Mouse (Mus musculus) c-Kit-negative CD71-positive TER-119-positive erythroid progenitor cells, embryonic 14.5 days (primary cell): Measurements from ENCODE around the gene 6430531B16Rik.
A peak's percentile ranks its signal among the peaks of the same experiment; 100 is the strongest.

Source experiments
- DNase-seq: peaks from one replicate; pipeline ENCODE4 v3.0.0-alpha.2; 2013; ENCODE audit warnings: low read depth, low spot score

6430531B16Rik gene

DNA sequence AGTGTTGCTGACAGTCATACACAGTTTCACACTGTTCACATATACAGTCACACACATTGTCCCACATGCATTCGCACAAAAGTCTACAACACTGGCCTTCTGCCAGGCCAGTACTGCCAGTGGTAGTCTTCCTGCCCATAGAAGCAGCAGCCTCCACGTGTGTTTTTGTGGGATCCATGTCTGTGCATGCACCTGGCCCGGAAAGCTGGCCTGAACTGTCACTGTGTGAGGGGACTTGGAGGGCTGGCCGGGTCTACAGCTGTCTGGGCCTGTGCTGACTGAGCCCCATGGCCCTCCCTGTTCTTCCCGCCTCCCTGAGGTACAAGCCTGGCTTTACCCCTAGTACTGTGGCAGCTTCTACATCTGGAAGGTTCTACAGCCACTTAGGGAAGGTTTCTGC, 7.6 kb downstream of the 6430531B16Rik start:
- DNase-seq, result no peak

DNA sequence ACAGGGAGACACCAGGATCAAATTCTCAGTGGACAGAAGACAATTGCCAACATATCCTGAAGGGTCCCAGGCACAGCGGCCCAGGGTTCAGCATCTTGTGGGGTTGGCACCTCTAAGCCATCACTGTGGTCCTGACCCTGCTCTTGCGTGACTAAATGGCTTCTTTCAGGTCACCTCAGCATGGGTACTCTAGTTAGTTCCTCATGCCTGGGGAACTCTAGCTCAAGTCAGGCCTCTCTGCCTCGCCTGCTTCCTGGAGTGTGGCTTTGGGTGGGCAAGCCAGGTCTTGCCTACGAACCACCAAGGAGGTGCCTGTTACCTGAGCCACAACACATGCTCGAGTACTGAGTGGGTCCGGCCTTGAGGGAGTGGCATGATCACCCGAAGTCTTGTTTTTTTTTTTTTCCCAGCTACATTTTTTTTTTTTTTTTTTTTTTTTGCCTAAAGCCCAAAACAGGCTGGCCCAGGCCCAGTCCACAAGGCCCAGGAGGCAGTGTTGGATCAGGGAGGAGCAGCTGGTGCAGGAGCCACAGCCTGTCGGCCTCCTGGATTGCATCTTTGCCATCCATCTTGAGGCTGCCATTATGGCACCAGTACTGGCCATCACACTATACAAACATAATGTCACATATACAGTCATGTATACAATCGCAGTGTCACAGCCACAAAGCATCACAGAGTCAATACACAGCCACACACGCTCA, 8.2 kb downstream of the 6430531B16Rik start:
- DNase-seq, result no peak

DNA sequence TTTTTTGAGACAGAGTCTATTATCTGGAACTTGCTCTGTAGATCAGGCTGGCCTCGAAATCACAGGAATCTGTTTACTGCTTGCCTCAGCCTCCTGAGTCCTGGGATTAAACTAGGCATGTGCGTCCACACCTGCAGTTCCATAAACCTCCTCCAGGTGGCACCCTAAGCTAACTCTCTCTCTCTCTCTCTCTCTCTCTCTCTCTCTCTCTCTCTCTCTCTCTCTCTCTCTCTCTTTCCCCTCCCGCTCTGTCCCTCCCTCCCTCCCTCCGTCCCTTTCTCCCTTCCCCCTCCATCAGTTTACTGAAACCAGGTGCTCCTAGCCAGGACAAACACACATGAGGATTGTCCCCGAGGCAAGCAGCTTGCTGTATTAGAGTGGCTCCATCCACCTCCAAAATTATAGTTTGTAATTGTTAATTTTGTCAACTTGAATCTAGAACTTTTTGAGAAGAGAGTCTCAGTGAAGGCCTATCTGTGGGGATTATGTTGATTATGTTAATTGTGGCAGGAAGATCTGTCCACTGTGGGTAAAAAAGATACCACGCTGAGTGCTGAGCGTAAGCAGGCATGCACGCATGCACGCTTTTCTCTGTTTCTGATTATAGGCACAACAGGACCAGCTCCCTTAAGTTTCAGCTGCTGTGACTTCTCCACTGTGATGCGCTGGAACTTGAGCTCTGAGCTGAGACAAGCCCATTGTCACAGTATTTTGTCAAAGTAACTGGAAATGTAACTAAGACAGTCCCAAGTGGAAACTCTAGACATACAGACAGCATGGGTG, 9.0 kb downstream of the 6430531B16Rik start:
- DNase-seq, result peak; percentile 47

DNA sequence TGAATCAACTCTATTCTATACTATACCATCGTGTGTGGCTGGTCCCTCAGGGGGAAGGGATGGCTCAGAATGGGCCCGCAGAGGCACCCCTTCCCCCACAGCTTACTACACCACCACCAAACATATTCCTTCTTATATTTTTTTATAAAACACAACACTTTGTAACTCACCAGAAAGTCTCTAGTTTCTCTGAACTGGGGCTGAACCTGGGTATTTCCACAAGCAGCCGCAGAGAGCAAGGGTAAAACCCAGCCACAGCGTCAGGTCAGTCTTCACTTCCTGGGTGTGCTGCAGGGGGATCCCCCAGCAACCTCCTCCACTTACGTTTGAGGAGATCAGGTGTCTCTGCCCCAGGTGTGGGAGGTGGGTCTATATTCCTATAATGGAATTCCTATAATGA, 10.1 kb downstream of the 6430531B16Rik start:
- DNase-seq, result no peak

DNA sequence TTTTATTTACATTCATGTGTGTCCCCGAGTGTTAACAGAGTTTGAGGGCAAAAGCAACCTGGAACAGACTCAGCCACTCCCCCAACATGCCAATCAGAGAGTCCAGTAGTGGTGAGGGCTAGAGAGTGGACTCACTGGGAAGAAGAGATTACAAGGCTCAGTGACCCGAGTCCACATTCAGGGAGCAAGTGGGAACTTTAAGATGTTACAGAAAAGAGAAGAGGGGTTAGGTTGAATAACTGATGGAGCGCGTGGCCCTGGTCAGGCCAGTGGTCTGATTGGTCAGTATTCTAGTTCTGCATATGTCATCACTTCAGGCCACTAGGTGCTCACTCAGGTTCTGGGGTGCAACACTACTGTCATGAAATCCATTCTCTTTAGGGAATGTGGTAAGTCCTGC, 11.4 kb downstream of the 6430531B16Rik start:
- no peak for DNase-seq

DNA sequence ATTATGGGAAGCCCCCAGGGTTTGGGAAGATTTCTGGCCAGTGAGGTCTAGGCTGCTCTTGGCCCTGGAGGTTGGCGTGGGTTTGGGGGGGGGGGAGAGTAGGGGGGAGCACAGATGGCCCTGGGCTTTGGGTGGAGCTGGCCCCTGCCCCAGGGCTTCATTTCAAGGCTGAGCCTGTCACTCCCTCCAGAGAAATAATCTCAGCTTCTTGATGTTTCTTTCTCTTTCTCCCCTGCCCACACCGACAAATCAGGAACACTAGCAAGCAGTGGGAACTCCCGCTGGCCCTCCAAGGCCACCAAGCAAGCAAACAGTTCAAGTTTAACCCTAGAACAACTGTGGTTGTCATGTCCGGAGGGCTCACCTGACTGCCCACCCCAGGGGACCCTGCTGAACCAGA, 14.7 kb downstream of the 6430531B16Rik start:
- no peak for DNase-seq

GRCm38 (mm10) chr7:139961141-139961540, 17.4 kb downstream of the 6430531B16Rik start:
- no peak for DNase-seq

- no peak for DNase-seq
Observed at GRCm38 (mm10) chr7:139957958-139958357, 20.6 kb downstream of the 6430531B16Rik start.

GRCm38 (mm10) chr7:139957437-139957836, 21.1 kb downstream of the 6430531B16Rik start:
- DNase-seq, result no peak

GRCm38 (mm10) chr7:139956658-139957057, 21.9 kb downstream of the 6430531B16Rik start:
- DNase-seq, result no peak

- DNase-seq, result no peak
Observed at GRCm38 (mm10) chr7:139955505-139955904, 23.1 kb downstream of the 6430531B16Rik start.

GRCm38 (mm10) chr7:139951991-139952633, 26.4 kb downstream of the 6430531B16Rik start:
- no peak for DNase-seq

DNA sequence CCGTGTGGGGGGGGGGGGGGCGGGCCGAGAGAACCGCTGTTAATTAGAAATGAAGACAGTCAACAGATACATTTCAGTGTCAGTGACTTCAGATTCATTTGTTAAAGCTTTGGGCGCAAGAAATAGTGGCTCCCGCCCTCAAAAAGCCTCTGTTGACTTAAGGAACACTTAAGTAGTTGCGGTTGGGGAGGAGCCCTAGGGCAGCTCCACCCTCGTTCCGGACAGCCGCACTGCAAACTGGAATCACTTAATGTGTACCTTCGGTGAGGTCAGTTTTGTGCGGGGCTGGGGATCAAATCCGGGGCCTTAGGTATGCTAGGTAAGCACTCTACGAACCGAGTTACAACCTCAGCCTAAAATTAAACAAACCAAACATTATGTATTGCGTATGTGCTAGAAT, 27.5 kb downstream of the 6430531B16Rik start:
- DNase-seq, result no peak

DNA sequence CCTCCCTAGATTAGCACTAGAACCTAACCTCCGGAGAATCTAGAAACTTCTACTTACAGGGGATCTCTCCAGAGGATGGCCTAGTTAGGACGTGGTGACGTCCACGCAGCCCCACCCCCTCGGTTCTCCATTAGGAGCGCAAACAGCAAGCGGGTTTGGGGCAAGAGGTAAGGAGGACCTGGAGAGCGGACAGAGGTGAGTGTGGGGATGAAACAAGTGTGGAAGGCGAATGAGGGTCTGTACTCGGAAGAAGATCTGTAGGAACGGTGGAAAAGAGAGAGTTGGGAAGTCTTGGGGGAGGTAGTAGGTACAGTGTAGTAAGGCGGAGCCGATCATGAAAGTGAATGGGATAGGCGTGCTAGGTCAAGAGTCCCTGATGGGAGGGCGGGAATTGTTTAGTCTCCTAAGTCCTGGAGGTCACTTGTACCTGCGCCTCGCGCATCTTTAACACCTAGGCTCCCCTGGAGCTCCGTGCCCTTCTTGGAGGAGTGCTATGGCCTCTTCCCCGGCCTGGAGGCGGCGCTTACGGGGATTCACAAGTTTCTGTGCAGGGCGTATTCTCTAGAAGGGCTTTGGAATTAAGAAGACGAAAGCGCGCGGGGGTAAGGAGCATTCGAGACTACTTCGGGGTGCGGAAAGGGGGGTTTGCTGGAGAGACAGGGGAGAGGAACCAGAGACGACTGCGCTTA, 28.1 kb downstream of the 6430531B16Rik start:
- no peak for DNase-seq

GRCm38 (mm10) chr7:139949893-139950282, 28.7 kb downstream of the 6430531B16Rik start:
- no peak for DNase-seq

- no peak for DNase-seq
Observed at GRCm38 (mm10) chr7:139946032-139946431, 32.5 kb downstream of the 6430531B16Rik start.

GRCm38 (mm10) chr7:139945516-139945915, 33.0 kb downstream of the 6430531B16Rik start:
- DNase-seq, result no peak

DNA sequence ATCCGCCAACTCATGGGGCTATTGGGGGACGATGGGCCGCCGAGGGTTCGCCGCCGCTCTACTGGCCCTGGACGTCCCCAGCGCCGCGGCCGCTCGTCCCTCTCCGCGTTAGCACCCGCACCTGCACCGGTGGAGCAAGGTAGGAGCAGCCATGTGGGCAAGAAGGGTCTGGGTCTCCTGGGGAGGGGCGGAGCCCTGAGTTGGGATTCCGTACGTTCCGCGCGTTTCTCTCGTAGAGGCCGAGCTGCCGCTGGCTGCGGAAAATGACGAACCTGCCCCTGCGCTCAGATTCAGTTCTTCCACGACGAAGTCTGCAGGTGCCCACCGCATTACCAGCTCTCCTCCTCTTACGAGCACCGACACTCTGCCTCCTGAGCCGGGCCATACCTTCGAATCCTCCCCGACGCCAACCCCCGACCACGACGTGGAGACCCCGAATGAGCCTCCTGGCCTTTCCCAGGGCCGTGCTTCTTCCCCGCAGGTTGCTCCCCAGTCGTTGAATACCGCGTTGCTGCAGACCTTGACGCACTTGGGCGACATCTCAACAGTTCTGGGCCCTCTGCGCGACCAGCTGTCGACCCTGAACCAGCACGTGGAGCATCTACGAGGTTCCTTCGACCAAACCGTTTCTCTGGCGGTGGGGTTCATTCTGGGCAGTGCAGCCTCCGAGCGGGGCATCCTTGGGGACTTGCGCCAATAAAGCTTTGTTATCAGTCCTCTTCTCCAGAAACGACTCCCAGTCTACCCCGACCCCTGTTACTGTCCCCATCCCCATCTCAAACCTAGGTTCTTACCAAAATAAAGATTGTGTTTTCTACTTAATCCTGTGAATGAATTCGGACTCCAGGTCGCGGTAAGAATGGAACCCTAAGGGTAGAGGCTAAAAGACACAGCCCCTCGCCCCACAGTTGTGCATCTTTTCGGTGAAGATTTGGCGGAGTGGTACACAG, 34.0 kb downstream of the 6430531B16Rik start:
- no peak for DNase-seq

DNA sequence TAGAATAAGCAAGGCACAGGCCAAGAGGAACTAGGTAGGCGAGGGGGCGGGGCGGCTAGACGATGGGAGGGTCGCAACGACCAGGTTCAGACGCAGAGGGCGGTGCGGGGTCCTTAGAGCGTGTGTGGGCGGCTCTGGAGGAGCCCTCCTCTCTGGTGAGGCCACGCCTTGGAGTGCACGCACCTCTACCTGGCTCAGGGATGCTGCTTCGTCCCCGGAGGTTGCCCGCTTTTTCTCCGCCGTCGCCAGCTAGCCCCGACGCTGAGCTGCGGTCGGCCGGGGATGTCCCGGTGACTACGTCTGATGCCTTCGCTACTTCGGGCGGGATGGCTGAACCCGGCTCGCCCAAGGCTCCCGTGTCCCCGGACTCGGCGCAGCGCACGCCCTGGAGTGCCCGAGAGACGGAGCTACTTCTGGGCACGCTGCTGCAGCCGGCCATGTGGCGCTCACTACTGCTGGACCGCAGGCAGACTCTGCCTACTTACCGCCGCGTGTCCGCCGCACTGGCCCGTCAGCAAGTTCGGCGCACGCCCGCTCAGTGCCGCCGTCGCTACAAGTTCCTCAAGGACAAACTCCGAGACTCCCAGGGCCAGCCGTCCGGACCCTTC, 34.8 kb downstream of the 6430531B16Rik start, which contains the start of gene Utf1:
Utf1 (plus strand) TSS at position 116 of the 608 bp plus-strand sequence.
- no peak for DNase-seq

DNA sequence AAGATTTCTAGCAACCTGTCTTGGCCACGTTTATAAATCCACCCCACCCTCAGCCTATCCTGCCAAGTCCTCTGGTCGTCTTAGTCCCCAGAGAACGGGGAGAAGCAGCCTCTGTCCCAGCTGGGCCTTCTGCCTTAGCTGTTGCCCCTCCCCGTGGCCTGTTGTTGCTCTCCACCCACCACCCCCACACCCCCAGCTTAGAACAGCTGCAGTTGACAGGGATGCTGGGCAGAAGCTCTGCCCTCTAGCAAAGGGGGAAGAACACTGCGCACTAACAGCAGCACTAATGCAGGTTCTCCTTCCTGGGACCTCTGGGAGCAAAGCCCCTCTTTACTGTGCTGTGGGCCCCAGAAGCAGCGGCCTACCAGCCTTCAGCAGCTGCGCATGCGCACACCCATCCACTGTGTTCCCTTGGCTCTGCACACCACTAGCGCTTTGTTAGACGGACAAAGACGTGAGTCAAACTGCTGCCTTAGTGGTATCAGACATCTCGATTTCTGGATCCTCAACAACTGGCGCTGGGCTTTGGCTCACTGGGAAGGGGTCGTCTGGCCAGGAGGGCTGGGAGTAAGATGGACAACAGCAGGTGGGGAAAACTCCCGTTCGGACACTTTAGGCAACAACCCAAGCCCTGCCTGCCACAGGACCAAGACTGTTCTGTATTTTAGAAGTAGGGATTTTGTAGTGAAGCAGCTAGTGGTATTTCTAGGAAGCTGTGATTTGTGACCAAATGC, 37.9 kb downstream of the 6430531B16Rik start:
- DNase-seq, result no peak
